In the genomic region with DNA sequence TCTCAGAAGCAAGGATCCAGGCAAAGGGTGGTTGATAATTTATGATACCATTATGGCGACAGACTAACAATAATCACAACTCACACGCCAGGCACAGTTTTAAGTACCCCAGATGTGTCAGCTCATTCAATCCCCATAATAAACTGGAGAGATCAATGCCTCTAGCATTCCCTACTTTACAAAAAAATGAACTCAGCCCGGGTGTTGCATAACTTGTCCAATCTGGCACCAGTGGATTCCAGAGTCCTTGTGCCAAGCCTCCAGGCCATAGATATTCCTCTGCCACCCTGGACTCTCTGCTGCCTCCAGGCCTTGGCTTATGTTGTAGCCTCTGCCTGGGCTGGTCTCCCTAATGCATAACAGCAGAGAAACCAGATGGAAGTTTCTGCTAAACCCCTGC, we compare ENCODE assay signal across 23 mouse cellular contexts.
DNase-seq lines count a peak whose midpoint lies in the region; ATAC-seq and TF ChIP-seq lines count a peak whose summit lies in the region.
"Had no signal": no experiment of that assay in that cellular context is flagged by ENCODE, and none has a peak within 500 bp of the region (broad histone marks: within the 10 kb centered on the region; RNA-seq: fewer than 3 reads in every experiment).

No protein-coding gene starts in this region.

- peak; percentile 12 for DNase-seq in cerebellum, adult 11-12 months
- DNase-seq in cerebellum, postnatal 4 days (ENCODE audit: low spot score in 2 of 2): no peak
- DNase-seq in lung, postnatal 10 days: peak; percentile 16
- no peak for DNase-seq in lung, postnatal 0 days (ENCODE audit: low spot score)
- DNase-seq in brain, adult 2 months (ENCODE audit: low read depth, low spot score): peak; percentile 31
- DNase-seq in mesoderm, embryonic 11.5 days (ENCODE audit: low read depth, low spot score): peak; percentile 2
- no peak for DNase-seq in testis, postnatal 10 days (ENCODE audit: low spot score)
- DNase-seq in embryo, embryonic 10.5 days (ENCODE audit: low spot score): no peak
- DNase-seq: gastrocnemius, postnatal 25 days; kidney, postnatal 4 days; right cerebral cortex, adult 18-20 months; thymus, adult 18-20 months; thymus, postnatal 4 days had no signal

- no peaks in the 10 kb centered on the region for H3K4me1 ChIP-seq in lung, postnatal 0 days (ENCODE audit: insufficient read depth, low read depth, low read length)
- H3K4me1 ChIP-seq: embryonic facial prominence, embryonic 12.5 days; heart, embryonic 15.5 days; limb, embryonic 12.5 days had no signal

- no peaks in the 10 kb centered on the region for H3K27me3 ChIP-seq in lung, postnatal 0 days (replicated peaks; ENCODE audit: insufficient read depth, low read length)
- H3K27me3 ChIP-seq: embryonic facial prominence, embryonic 12.5 days; forebrain, embryonic 15.5 days; heart, embryonic 15.5 days; kidney, embryonic 15.5 days; limb, embryonic 12.5 days had no signal

- no peaks in the 10 kb centered on the region for H3K36me3 ChIP-seq in lung, postnatal 0 days (ENCODE audit: insufficient read depth, low read length)
- H3K36me3 ChIP-seq: embryonic facial prominence, embryonic 12.5 days; forebrain, embryonic 15.5 days; G1E; heart, embryonic 15.5 days; kidney, embryonic 15.5 days; limb, embryonic 12.5 days; midbrain, embryonic 10.5 days had no signal

- H3K9ac ChIP-seq in lung, postnatal 0 days (replicated peaks; ENCODE audit: low read depth): no peak overlapping the region
- H3K9ac ChIP-seq: embryonic facial prominence, embryonic 12.5 days; forebrain, embryonic 15.5 days; heart, embryonic 15.5 days; kidney, embryonic 15.5 days; limb, embryonic 12.5 days; liver, embryonic 14.5 days had no signal

- no peaks in the 10 kb centered on the region for H3K9me3 ChIP-seq in lung, postnatal 0 days (ENCODE audit: low read length)
- H3K9me3 ChIP-seq: embryonic facial prominence, embryonic 12.5 days; forebrain, embryonic 15.5 days; heart, embryonic 15.5 days; kidney, embryonic 15.5 days; limb, embryonic 12.5 days; midbrain, embryonic 10.5 days had no signal

- 58% methylated on average over 3 of the region's 3 CpGs for WGBS in lung, postnatal 0 days

- no peak for TF ChIP-seq CTCF in lung, postnatal 0 days (IDR thresholded peaks at IDR 0.05)

- no peak for TF ChIP-seq EP300 in lung, postnatal 0 days (IDR thresholded peaks at IDR 0.05)

- H3K27ac ChIP-seq in lung, postnatal 0 days (ENCODE audit: low read length): no peak overlapping the region
- H3K27ac ChIP-seq: embryonic facial prominence, embryonic 12.5 days; forebrain, embryonic 15.5 days; heart, embryonic 15.5 days; kidney, embryonic 15.5 days; limb, embryonic 12.5 days; liver, embryonic 14.5 days; midbrain, embryonic 10.5 days had no signal

- H3K4me2 ChIP-seq in lung, postnatal 0 days (replicated peaks; ENCODE audit: low read depth, low read length): no peak overlapping the region
- H3K4me2 ChIP-seq: embryonic facial prominence, embryonic 12.5 days; forebrain, embryonic 15.5 days; heart, embryonic 15.5 days; kidney, embryonic 15.5 days; limb, embryonic 12.5 days had no signal

- no peak overlapping the region for H3K4me3 ChIP-seq in lung, postnatal 0 days (ENCODE audit: low read depth, low read length)
- H3K4me3 ChIP-seq: embryonic facial prominence, embryonic 12.5 days; forebrain, embryonic 15.5 days; heart, embryonic 15.5 days; kidney, embryonic 15.5 days; limb, embryonic 12.5 days; midbrain, embryonic 10.5 days had no signal

- no peak for ATAC-seq in lung, postnatal 0 days
- ATAC-seq: forebrain, embryonic 15.5 days; hindbrain, embryonic 16.5 days; intestine, embryonic 16.5 days had no signal

Comparison
In these comparisons a context has a peak if more than half of its experiments do, and no peak if none do; other contexts are left out.
1. DNase-seq: peak in cerebellum, adult 11-12 months (single experiment), lung, postnatal 10 days (single experiment), brain, adult 2 months (single experiment) and mesoderm, embryonic 11.5 days (single experiment); none in cerebellum, postnatal 4 days (0 of 2), lung, postnatal 0 days (single experiment), testis, postnatal 10 days (single experiment) and embryo, embryonic 10.5 days (single experiment).